Mouse (Mus musculus) Patski (cell line): ENCODE data around the gene Trpc1. TPM values are rescaled to one million over a fixed set of nuclear protein-coding genes. Genes with fewer than 3 reads are reported as not detected.
A peak's percentile ranks its signal among the peaks of the same experiment; 100 is the strongest.

Experiments
- ATAC-seq: fragments of 100-300 bp; one replicate; pipeline ENCODE4 v1.8.0; 2021
- CTCF ChIA-PET: fragments of 350-600 bp; sonication (Branson Sonifier 250); formaldehyde crosslinking; loops from one replicate; lab custom pipeline; 2022; ENCODE audit warnings: inconsistent platforms; lab: Charles Lee
- POLR2A ChIA-PET: fragments of 350-600 bp; sonication (Branson Sonifier 250); formaldehyde crosslinking; loops from one replicate; lab custom pipeline; 2022; ENCODE audit warnings: antibody characterized with exemption, inconsistent platforms; lab: Charles Lee
- DNase-seq: peaks from one replicate; pipeline ENCODE4 v3.0.0-alpha.2; 2011; ENCODE audit warnings: low read depth, low spot score
- H3K27me3 ChIP-seq: fragments of 371-371 bp; one replicate; pipeline ENCODE4 v1.5.1; 2021
- CTCF ChIP-seq: fragments of 100-300 bp; IDR thresholded peaks from one replicate; pipeline ENCODE4 v1.5.1; 2021
- in situ Hi-C: fragments of 300-500 bp; cut with MboI; formaldehyde crosslinking; loops from 3 replicates; pipeline ENCODE4 v1.11.1; 2018; ENCODE audit warnings: low pct_unique_long_range_greater_than_20kb, mixed read lengths
- polyA plus RNA-seq: library from polyadenylated mRNA; unstranded; gene quantifications from one replicate; pipeline ENCODE4 v1.2.3, GENCODE M21; 2021

Trpc1 gene
- polyA plus RNA-seq, 1 experiment from 2014 or later, result 7.0 TPM

DNA sequence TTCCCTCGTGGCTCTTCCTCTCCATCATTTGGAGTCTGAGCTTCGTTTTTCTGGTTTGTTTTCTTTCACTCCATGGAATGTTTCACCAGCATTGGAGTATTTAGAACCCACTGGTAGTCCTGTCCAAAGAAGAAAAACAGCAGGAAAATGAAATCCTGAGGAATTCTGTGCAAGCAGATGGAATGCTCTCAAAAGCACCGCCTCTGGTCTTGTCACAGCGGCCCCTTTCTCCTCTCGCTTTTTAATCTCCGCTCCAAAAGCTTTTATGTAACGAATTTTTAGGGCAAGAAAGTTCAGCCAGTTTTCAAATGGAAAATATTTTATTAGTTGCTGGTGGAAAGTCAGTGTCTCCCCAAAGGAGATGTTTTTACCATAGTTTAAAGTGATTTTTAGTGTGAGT lies 70.2 kb downstream of the Trpc1 start:
- no peaks in the 10 kb centered on the region for H3K27me3 ChIP-seq
- ChIA-PET POLR2A (no interaction called here), CTCF (interaction anchor here (1.6 kb wide), 1 partner anchor 9 kb away, joined by 7 read pairs; no protein-coding TSS in a partner anchor)
- no peak for TF ChIP-seq CTCF
- DNase-seq (no peak), ATAC-seq (no peak)
- in situ Hi-C loops, result loop anchor here (25.0 kb wide), 1 partner anchor 943 kb away; no protein-coding TSS in a partner anchor

DNA sequence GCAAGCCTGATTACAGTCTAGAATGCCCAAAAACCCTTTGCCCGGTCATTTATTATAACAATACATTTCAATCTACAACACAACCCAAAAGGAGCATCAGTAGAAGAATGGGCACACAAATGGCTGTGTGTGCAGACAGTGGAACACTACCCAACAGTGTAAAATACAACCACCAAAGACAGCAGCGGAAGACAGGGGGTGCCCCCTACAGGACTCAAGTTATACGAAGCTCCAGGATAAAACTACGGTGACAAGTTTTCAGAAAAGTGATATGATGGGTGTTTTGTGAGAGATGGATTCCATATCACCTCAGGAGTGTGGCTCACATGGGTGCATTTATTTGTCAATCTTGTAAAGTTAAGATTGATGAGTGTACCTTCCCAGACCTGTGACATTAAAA lies 74.2 kb downstream of the Trpc1 start:
- no peak for DNase-seq
- CTCF ChIA-PET, result interaction anchor here (0.9 to 1.3 kb wide), 5 partner anchors 13 to 136 kb away, joined by 3 read pairs; no protein-coding TSS in a partner anchor
- in situ Hi-C loops, result loop anchor here (25.0 kb wide), 1 partner anchor 939 kb away; no protein-coding TSS in a partner anchor
- TF ChIP-seq CTCF, result peak; percentile 47
- POLR2A ChIA-PET, result interaction anchor here (1.0 kb wide), 1 partner anchor 14 kb away, joined by 3 read pairs; no protein-coding TSS in a partner anchor
- ATAC-seq, result no peak
- H3K27me3 ChIP-seq, result no peaks in the 10 kb centered on the region

DNA sequence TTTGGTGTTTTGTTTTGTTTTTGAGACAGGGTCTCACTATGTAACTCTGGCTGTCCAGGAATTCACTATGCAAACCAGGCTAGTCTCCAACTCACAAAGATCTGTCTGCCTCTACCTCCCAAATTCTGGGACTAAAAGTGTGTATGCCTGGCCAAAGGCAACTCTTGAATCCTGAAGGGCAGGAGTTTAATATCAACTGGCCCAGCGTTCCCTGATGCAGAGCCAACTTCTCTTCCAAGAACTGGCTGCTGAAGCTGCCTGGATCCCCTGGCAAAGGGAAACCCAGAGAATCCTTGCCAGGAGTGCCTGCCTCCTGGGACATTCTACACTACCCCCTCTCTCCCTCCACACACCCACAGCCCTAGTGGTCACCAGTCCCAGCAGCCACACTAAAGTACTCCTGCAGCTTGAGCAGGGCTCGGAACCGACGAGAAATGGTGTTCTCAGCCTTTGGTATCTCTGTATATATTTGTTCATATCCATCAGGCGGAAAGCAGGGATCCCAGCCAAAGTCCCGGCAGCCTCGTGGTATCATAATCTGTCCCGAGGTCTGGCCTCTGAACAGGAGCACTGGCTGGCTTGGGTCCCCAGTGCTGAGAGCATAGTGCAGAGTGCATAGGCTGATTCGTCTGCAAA lies 75.0 kb downstream of the Trpc1 start:
- TF ChIP-seq CTCF, result no peak
- ATAC-seq (peak; percentile 31), DNase-seq (no peak)
- no peaks in the 10 kb centered on the region for H3K27me3 ChIP-seq
- in situ Hi-C loops, result loop anchor here (25.0 kb wide), 1 partner anchor 938 kb away; no protein-coding TSS in a partner anchor
- POLR2A ChIA-PET, result no interaction called here
- CTCF ChIA-PET, result interaction anchor here (1.1 kb wide), 2 partner anchors 12 to 28 kb away, joined by 3 read pairs; no protein-coding TSS in a partner anchor

DNA sequence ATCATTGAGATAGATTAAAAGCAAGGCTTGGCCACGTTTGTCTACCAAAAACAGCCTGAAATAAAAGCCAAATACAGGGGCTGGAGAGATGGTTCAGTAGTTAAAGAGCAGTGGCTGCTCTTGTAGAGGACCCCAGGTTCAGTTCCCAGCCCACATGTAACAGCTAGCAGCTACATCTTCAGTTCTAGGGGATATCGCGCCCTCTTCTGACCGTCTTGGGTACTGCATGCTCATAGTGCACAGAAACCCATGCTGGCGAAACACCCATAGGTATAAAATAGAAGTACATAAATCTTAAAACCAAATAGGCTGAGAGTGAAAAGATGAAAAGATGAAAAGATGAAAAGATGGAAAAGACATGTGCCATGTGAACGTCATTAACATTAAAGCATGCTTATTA lies 77.4 kb downstream of the Trpc1 start:
- TF ChIP-seq CTCF, result peak; percentile 67
- ChIA-PET POLR2A (no interaction called here), CTCF (interaction anchor here (1.4 to 1.6 kb wide), 2 partner anchors 27 to 147 kb away, joined by 3 read pairs; no protein-coding TSS in a partner anchor)
- ATAC-seq, result no peak
- H3K27me3 ChIP-seq, result no peaks in the 10 kb centered on the region
- DNase-seq, result no peak
- in situ Hi-C loops, result no loop called here

DNA sequence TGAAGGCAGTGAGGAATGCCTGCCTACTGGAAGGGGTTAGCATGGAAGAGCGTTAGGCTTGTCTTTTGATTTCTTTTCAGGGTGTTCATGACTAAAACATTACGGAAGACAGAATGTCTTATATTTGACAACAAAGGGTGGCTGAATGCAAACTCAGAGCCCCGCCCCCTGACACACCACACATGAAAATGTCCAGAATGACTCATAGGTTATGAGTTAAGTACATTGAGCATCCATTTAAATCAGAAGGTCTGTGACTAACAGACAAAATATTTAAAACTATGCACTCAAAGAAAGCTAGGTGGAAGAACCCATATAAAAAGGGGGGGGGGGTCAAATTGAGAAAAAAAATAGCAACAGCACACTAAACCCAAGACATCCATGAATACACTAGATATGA lies 77.8 kb downstream of the Trpc1 start:
- no peaks in the 10 kb centered on the region for H3K27me3 ChIP-seq
- ChIA-PET CTCF (interaction anchor here (1.6 kb wide), 1 partner anchor 147 kb away, joined by 3 read pairs; no protein-coding TSS in a partner anchor), POLR2A (no interaction called here)
- in situ Hi-C loops, result no loop called here
- ATAC-seq (no peak), DNase-seq (no peak)
- no peak for TF ChIP-seq CTCF

DNA sequence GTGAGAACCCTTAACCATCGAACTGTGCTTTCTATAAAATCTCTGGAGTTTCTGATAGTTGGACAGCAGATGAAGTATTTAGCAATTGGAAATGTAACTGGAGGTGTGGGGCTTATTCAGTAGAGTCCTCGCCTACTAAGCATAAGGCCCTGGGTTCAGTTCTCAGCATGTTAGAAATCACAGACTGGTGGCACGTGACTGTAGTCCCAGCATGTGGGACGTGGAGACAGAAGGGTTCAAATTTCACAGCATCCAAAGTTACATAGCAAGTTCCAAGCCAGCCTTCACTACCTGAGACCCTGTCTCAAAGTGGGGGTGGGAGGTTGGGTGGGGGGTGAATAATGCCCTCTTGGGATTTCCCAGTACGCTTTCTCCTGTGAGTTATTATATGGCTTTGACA lies 81.9 kb downstream of the Trpc1 start:
- DNase-seq, result no peak
- in situ Hi-C loops, result no loop called here
- ChIA-PET CTCF (interaction anchor here (1.5 kb wide), 1 partner anchor 16 kb away, joined by 3 read pairs; no protein-coding TSS in a partner anchor), POLR2A (no interaction called here)
- TF ChIP-seq CTCF, result no peak
- ATAC-seq, result no peak
- no peaks in the 10 kb centered on the region for H3K27me3 ChIP-seq

DNA sequence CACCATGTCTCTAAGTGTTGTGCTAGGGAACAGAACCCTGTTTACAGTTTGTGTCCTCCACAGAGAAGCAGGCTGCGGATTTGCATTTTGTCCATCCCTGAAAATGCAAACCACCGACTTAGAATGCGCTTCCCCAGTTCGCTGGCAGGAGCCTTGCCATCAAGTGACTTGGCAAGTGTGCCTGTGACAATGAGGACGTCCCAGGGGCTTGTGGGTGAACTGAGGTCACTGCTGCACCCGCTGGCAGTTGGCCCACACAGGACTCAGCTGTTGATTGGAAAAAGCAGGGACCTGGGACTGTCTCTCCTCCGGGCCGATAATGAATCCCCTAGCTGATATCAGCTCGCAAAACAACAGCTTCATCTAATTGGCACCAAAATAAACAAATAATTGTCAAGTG lies 82.3 kb downstream of the Trpc1 start:
- ChIA-PET CTCF (interaction anchor here (1.5 kb wide), 1 partner anchor 16 kb away, joined by 3 read pairs; no protein-coding TSS in a partner anchor), POLR2A (no interaction called here)
- no peaks in the 10 kb centered on the region for H3K27me3 ChIP-seq
- DNase-seq, result no peak
- no peak for TF ChIP-seq CTCF
- no peak for ATAC-seq
- in situ Hi-C loops, result no loop called here

DNA sequence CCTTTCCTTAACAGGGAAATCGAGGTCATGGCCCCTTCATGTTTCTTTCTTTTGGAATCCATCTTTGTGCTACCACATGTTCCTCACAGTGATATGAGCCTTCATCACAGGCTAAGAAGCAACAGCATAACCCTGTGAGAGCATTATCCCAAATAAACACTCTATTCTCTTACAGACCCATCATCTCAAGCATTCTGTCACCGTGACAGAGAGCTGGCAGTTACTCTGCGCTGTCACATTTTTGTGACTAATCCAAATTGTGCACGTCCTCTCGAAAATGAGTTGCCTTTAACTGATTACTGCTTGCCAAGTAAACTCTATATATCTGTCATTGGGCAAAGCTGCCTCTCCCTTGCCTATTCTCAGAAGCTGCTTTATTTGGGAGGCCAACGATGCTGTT lies 84.3 kb downstream of the Trpc1 start:
- DNase-seq, result no peak
- in situ Hi-C loops, result no loop called here
- POLR2A ChIA-PET, result no interaction called here
- H3K27me3 ChIP-seq, result no peaks in the 10 kb centered on the region
- TF ChIP-seq CTCF, result no peak
- CTCF ChIA-PET, result no interaction called here
- no peak for ATAC-seq

DNA sequence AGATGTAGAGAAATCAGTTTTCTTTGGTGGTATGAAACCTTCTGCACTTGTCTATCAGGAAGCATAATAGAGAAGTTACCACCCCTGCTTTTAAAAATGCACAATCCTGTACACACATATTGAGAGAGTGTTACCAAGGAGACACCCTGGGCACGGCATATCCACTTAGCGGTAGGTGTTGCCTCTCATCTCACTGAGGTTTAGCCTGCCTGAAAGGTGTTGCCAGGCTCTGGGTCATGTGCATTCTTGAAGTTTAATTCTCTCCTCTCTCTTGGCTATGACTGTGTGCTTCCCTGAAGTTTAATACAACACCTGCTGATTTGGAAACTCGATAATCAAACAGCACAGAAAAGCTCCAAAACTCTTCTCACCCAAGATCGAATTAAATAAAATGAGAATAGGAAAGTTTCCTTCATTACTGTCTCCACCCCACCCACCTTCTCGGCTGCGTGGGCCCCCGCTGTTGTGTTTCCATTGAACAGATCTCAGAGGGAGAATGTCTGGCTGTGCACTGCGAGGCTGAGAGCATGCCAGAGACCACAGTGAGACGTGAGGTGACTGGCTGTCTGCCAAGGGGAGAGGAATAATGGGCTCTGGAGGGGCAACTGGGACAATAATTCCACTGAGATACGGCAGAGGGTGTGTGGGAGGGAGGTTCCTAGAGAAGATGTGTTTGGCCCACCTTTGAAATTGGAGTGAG lies 85.7 kb downstream of the Trpc1 start:
- ChIA-PET CTCF (no interaction called here), POLR2A (no interaction called here)
- no peaks in the 10 kb centered on the region for H3K27me3 ChIP-seq
- TF ChIP-seq CTCF, result no peak
- in situ Hi-C loops, result no loop called here
- ATAC-seq (no peak), DNase-seq (no peak)

DNA sequence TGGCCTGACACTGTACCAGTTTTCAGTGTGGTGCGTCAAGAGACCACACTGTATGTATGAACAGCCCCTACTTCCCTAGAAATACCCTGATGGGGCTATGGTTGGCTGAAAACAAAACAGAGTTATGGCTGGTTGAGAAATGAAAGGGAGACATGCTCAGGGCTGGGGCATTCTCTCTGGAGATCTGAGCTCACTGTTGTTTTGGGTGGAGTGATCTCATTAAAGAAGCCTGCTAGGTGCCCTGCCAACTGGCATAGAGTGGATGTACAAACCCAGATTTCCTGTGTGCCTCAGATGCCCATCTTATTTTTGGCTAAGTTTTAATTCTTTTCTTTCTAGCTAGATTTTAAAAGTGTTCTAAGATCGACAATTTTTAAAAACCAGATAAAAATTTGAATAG lies 92.2 kb downstream of the Trpc1 start:
- TF ChIP-seq CTCF, result no peak
- H3K27me3 ChIP-seq, result no peaks in the 10 kb centered on the region
- DNase-seq (peak; percentile 54), ATAC-seq (peak; percentile 93)
- ChIA-PET CTCF (interaction anchor here (1.3 kb wide), 1 partner anchor 11 kb away, joined by 3 read pairs; no protein-coding TSS in a partner anchor), POLR2A (no interaction called here)
- in situ Hi-C loops, result no loop called here

Other genes starting within 250 kb of the Trpc1 start
- 50.6 TPM for gene U2surp, start 238.4 kb downstream of the Trpc1 start, polyA plus RNA-seq
- gene Paqr9, start 190.7 kb downstream of the Trpc1 start, polyA plus RNA-seq, result 1.6 TPM
- gene Pcolce2, start 112.8 kb downstream of the Trpc1 start, polyA plus RNA-seq, result 6.0 TPM
- 0.74 TPM for gene Pls1, start 94.9 kb upstream of the Trpc1 start, polyA plus RNA-seq
- 9.0 TPM for gene Atr, start 107.2 kb upstream of the Trpc1 start, polyA plus RNA-seq
- 15.3 TPM for gene Xrn1, start 204.4 kb upstream of the Trpc1 start, polyA plus RNA-seq